Mouse (Mus musculus): Measurements from ENCODE around the gene Ormdl3.

- TF ChIP-seq POLR2A (IDR thresholded peaks at IDR 0.05; ENCODE audit: borderline replicate concordance, extremely low read depth, low read depth, low read length) (no peak), CTCF (IDR thresholded peaks at IDR 0.05; ENCODE audit: insufficient read depth, low read length) (no peak)
Measured at GRCm38 (mm10) chr11:98597991-98598390, 10.8 kb upstream of the Ormdl3 start, which contains the start of gene Lrrc3c.
